Mouse (Mus musculus) neutrophil, adult 59 days (primary cell): ENCODE measurements around the gene Fgfr1op2. TPM values are rescaled to one million over a fixed set of nuclear protein-coding genes. Genes with fewer than 3 reads are reported as not detected.

Source experiments
- total RNA-seq, 2 experiments: library from RNA; stranded (reverse); gene quantifications; 1 replicate in 1 of 2; 2 replicates in 1 of 2; pipeline ENCODE4 v1.2.4; 2023

Gene Fgfr1op2
- total RNA-seq: 10 to 100 TPM; 80.6 to 87.1 TPM

GRCm38 (mm10) chr6:146576903-146577302 is at the start of gene Fgfr1op2:
Gene Fgfr1op2 (plus strand): TSS chr6:146577203.

GRCm38 (mm10) chr6:146577310-146578109 is 507 bp downstream of the Fgfr1op2 start, which contains the start of gene Ints13:
Gene Ints13 (minus strand): TSS chr6:146577835.

GRCm38 (mm10) chr6:146642276-146643183 is 65.5 kb downstream of the Fgfr1op2 start, which contains the start of the genes Med21 and Tm7sf3:
Gene Med21 (plus strand): TSS chr6:146642547.
Gene Tm7sf3 (minus strand): TSS chr6:146642824.

Other genes starting within 250 kb of the Fgfr1op2 start
- 10 to 100 TPM; 64.7 to 68.4 TPM for gene Itpr2, start 75.0 kb upstream of the Fgfr1op2 start, total RNA-seq
- 10 to 100 TPM; 41.4 to 42.9 TPM for gene Ints13, start 632 bp downstream of the Fgfr1op2 start, total RNA-seq
- 10 to 100 TPM; 34.0 to 43.2 TPM for gene Med21, start 65.3 kb downstream of the Fgfr1op2 start, total RNA-seq
- gene Tm7sf3, start 65.6 kb downstream of the Fgfr1op2 start, total RNA-seq: 10 to 100 TPM; 22.5 to 23.5 TPM
- gene Stk38l, start 147.8 kb downstream of the Fgfr1op2 start, total RNA-seq: 10 to 100 TPM in 1 of 2 experiments, 1 to 10 TPM in 1; 7.5 to 10.1 TPM
- gene Arntl2, start 218.9 kb downstream of the Fgfr1op2 start, total RNA-seq: under 1 TPM in 1 of 2 experiments, not detected in 1; 0.47 TPM